ENCODE assay signal across 11 mouse cellular contexts in genomic region chr10:100019246-100020195, GRCm38 (mm10). TPM values are rescaled to one million over a fixed set of nuclear protein-coding genes. Genes with fewer than 3 reads are reported as not detected.
DNase-seq lines count a peak whose midpoint lies in the region; ATAC-seq and TF ChIP-seq lines count a peak whose summit lies in the region.
"Had no signal": no experiment of that assay in that cellular context is flagged by ENCODE, and none has a peak within 500 bp of the region (broad histone marks: within the 10 kb centered on the region; RNA-seq: fewer than 3 reads in every experiment).

No protein-coding gene starts in this region.

- no peak for TF ChIP-seq EP300 in stomach, postnatal 0 days (optimal IDR thresholded peaks at IDR 0.05)

- H3K4me3 ChIP-seq in heart, embryonic 10.5 days = no peak overlapping the region
- no peak overlapping the region for H3K4me3 ChIP-seq in heart, embryonic 11.5 days (ENCODE audit: low read depth, low read length)
- no peak overlapping the region for H3K4me3 ChIP-seq in kidney, embryonic 15.5 days (replicated peaks)
- H3K4me3 ChIP-seq in midbrain, embryonic 15.5 days = no peak overlapping the region; the same call in 1 of the 2 replicates
- no peak overlapping the region for H3K4me3 ChIP-seq in midbrain, embryonic 11.5 days (ENCODE audit: low read depth, low read length)
- H3K4me3 ChIP-seq in stomach, postnatal 0 days (ENCODE audit: low read depth, low read length) = no peak overlapping the region

- H3K27ac ChIP-seq in heart, embryonic 10.5 days = peak overlapping the region; percentile 59
- H3K27ac ChIP-seq in heart, embryonic 11.5 days (ENCODE audit: low read depth, low read length) = no peak overlapping the region
- H3K27ac ChIP-seq in kidney, embryonic 15.5 days = no peak overlapping the region
- no peak overlapping the region for H3K27ac ChIP-seq in midbrain, embryonic 15.5 days
- H3K27ac ChIP-seq in midbrain, embryonic 11.5 days (ENCODE audit: low read depth, low read length) = no peak overlapping the region
- H3K27ac ChIP-seq in stomach, postnatal 0 days (replicated peaks) = no peak overlapping the region

- H3K4me1 ChIP-seq in heart, embryonic 10.5 days = peaks cover 45% of the 10 kb centered on the region
- H3K4me1 ChIP-seq in heart, embryonic 11.5 days (ENCODE audit: control insufficient read depth, insufficient read depth, low read length) = peaks cover 20% of the 10 kb centered on the region
- H3K4me1 ChIP-seq in kidney, embryonic 15.5 days = peaks cover 25% of the 10 kb centered on the region
- H3K4me1 ChIP-seq in midbrain, embryonic 15.5 days = peaks cover 31% of the 10 kb centered on the region
- peaks cover 11% of the 10 kb centered on the region for H3K4me1 ChIP-seq in midbrain, embryonic 11.5 days (ENCODE audit: control insufficient read depth, insufficient read depth, low read length)
- peaks cover 2% of the 10 kb centered on the region; the same call in 1 of the 2 replicates for H3K4me1 ChIP-seq in stomach, postnatal 0 days (replicated peaks; ENCODE audit: control insufficient read depth, insufficient read depth)

- WGBS in heart, embryonic 10.5 days = 64% methylated on average over 17 of the region's 17 CpGs
- 58% methylated on average over 17 of the region's 17 CpGs for WGBS in heart, embryonic 11.5 days (ENCODE audit: insufficient replicate concordance)
- WGBS in kidney, embryonic 15.5 days = 47% methylated on average over 17 of the region's 17 CpGs
- WGBS in midbrain, embryonic 15.5 days = 63% methylated on average over 17 of the region's 17 CpGs
- WGBS in midbrain, embryonic 11.5 days = 74% methylated on average over 17 of the region's 17 CpGs
- WGBS in stomach, postnatal 0 days = 51% methylated on average over 17 of the region's 17 CpGs

- no peak overlapping the region for H3K4me2 ChIP-seq in heart, embryonic 11.5 days
- peak overlapping the region; percentile 10; the same call in 1 of the 2 replicates for H3K4me2 ChIP-seq in kidney, embryonic 15.5 days
- 0 out of 2 replicates have a peak overlapping the region, but pooled peaks have one; percentile 4 for H3K4me2 ChIP-seq in midbrain, embryonic 15.5 days
- H3K4me2 ChIP-seq in midbrain, embryonic 11.5 days = no peak overlapping the region
- peak overlapping the region; percentile 17; the same call in 1 of the 2 replicates for H3K4me2 ChIP-seq in stomach, postnatal 0 days (replicated peaks; ENCODE audit: low read depth)

- no peak overlapping the region for H3K9ac ChIP-seq in heart, embryonic 11.5 days (ENCODE audit: low read depth, low read length)
- no peak overlapping the region for H3K9ac ChIP-seq in kidney, embryonic 15.5 days
- H3K9ac ChIP-seq in midbrain, embryonic 15.5 days = no peak overlapping the region
- no peak overlapping the region for H3K9ac ChIP-seq in midbrain, embryonic 11.5 days (ENCODE audit: low read length)
- H3K9ac ChIP-seq in stomach, postnatal 0 days (ENCODE audit: low read length) = no peak overlapping the region

- no peak for ATAC-seq in heart, embryonic 11.5 days (replicated peaks; ENCODE audit: insufficient number of reproducible peaks, low FRiP score, low TSS enrichment)
- ATAC-seq in kidney, embryonic 15.5 days (replicated peaks; ENCODE audit: low FRiP score) = no peak
- no peak for ATAC-seq in midbrain, embryonic 15.5 days (replicated peaks)
- ATAC-seq in midbrain, embryonic 11.5 days (ENCODE audit: low FRiP score) = no peak
- no peak for ATAC-seq in stomach, postnatal 0 days (ENCODE audit: low FRiP score, low TSS enrichment)

- H3K36me3 ChIP-seq in heart, embryonic 10.5 days = 0 out of 2 replicates have a peak, but pooled peaks cover 3% of the 10 kb centered on the region
- no peaks in the 10 kb centered on the region for H3K36me3 ChIP-seq in heart, embryonic 11.5 days (ENCODE audit: control insufficient read depth, insufficient read depth, low read length)
- H3K36me3 ChIP-seq in kidney, embryonic 15.5 days = peaks cover 6% of the 10 kb centered on the region; the same call in 1 of the 2 replicates
- H3K36me3 ChIP-seq in midbrain, embryonic 15.5 days (replicated peaks) = no peaks in the 10 kb centered on the region
- no peaks in the 10 kb centered on the region for H3K36me3 ChIP-seq in midbrain, embryonic 11.5 days (ENCODE audit: control insufficient read depth, insufficient read depth, low read length)
- H3K36me3 ChIP-seq in stomach, postnatal 0 days (ENCODE audit: control insufficient read depth, insufficient read depth, low read length) = no peaks in the 10 kb centered on the region

- DNase-seq in heart, embryonic 10.5 days (ENCODE audit: low spot score) = no peak
- no peak for DNase-seq in kidney, postnatal 14 days
- DNase-seq in midbrain, embryonic 11.5 days (ENCODE audit: low spot score, missing footprints) = no peak
- DNase-seq in stomach, postnatal 0 days (ENCODE audit: low spot score) = no peak
- DNase-seq in testis, postnatal 14 days (ENCODE audit: low spot score) = no peak
- DNase-seq: cerebellum, postnatal 14 days; gastrocnemius, postnatal 14 days; right cerebral cortex, postnatal 14 days had no signal

- no peaks in the 10 kb centered on the region for H3K9me3 ChIP-seq in heart, embryonic 10.5 days
- no peaks in the 10 kb centered on the region for H3K9me3 ChIP-seq in heart, embryonic 11.5 days (replicated peaks; ENCODE audit: control insufficient read depth, low read length)
- no peaks in the 10 kb centered on the region for H3K9me3 ChIP-seq in kidney, embryonic 15.5 days (replicated peaks)
- H3K9me3 ChIP-seq in midbrain, embryonic 15.5 days = no peaks in the 10 kb centered on the region
- no peaks in the 10 kb centered on the region for H3K9me3 ChIP-seq in midbrain, embryonic 11.5 days (ENCODE audit: control insufficient read depth, low read length)
- no peaks in the 10 kb centered on the region for H3K9me3 ChIP-seq in stomach, postnatal 0 days (ENCODE audit: control insufficient read depth, low read length)

- H3K27me3 ChIP-seq in heart, embryonic 10.5 days (ENCODE audit: insufficient read depth, poor library complexity, severe bottlenecking) = 0 out of 2 replicates have a peak, but pooled peaks cover 9% of the 10 kb centered on the region
- no peaks in the 10 kb centered on the region for H3K27me3 ChIP-seq in heart, embryonic 11.5 days (ENCODE audit: control insufficient read depth, insufficient read depth, low read length)
- H3K27me3 ChIP-seq in kidney, embryonic 15.5 days = peaks cover 20% of the 10 kb centered on the region
- H3K27me3 ChIP-seq in midbrain, embryonic 15.5 days (replicated peaks) = peaks cover 55% of the 10 kb centered on the region
- peaks cover 86% of the 10 kb centered on the region for H3K27me3 ChIP-seq in midbrain, embryonic 11.5 days (ENCODE audit: control insufficient read depth, insufficient read depth, low read length)
- no peaks in the 10 kb centered on the region for H3K27me3 ChIP-seq in stomach, postnatal 0 days (ENCODE audit: control insufficient read depth, insufficient read depth, low read length)

- TF ChIP-seq CTCF in stomach, postnatal 0 days (IDR thresholded peaks at IDR 0.05; ENCODE audit: low read depth) = no peak

RNA-seq across cellular contexts. Expression of gene Kitl, which starts 4.1 kb away (rescaled TPM):
- 14.9 and 22.2 TPM in 2 replicates for polyA plus RNA-seq in heart, embryonic 10.5 days (2016; fragmentation: Nextera tagmentation; extraction: Ambion mirVana)
- polyA plus RNA-seq in heart, embryonic 11.5 days (2014; fragmentation: Nextera tagmentation; extraction: Ambion mirVana) = 15.2 and 21.5 TPM in 2 replicates
- polyA plus RNA-seq in kidney, embryonic 15.5 days (2015; fragmentation: Nextera tagmentation; extraction: Ambion mirVana) = 24.3 and 26.3 TPM in 2 replicates
- polyA plus RNA-seq in midbrain, embryonic 15.5 days (2015; fragmentation: Nextera tagmentation; extraction: Ambion mirVana) = 33.4 and 44.8 TPM in 2 replicates
- 12.8 and 13.7 TPM in 2 replicates for polyA plus RNA-seq in midbrain, embryonic 11.5 days (2014; fragmentation: Nextera tagmentation; extraction: Ambion mirVana)
- 13.9 and 20.6 TPM in 2 replicates for polyA plus RNA-seq in stomach, postnatal 0 days (2015; fragmentation: Nextera tagmentation; extraction: Ambion mirVana)

Comparison
In these comparisons a context has a peak if more than half of its experiments do, and no peak if none do; other contexts are left out.
1. H3K4me2 ChIP-seq: peak in kidney, embryonic 15.5 days (single experiment), midbrain, embryonic 15.5 days (single experiment) and stomach, postnatal 0 days (single experiment); none in heart, embryonic 11.5 days (single experiment) and midbrain, embryonic 11.5 days (single experiment).